Mouse (Mus musculus) intestine, embryonic 16.5 days (tissue): Measurements from ENCODE around the gene Sox5. TPM values are rescaled to one million over a fixed set of nuclear protein-coding genes. Genes with fewer than 3 reads are reported as not detected.

Experiments used
- ATAC-seq: fragments of 200-750 bp; cut with Nextera tagmentation; 2 replicates; pipeline ENCODE4 v1.8.0; 2017; ENCODE audit warnings: moderate TSS enrichment, moderate library complexity
- H3K27ac ChIP-seq: fragments of 300-500 bp; sonication (generic); 2 replicates; pipeline ENCODE4 v1.5.1; 2014; ENCODE audit warnings: mild to moderate bottlenecking, low read length
- H3K27me3 ChIP-seq: fragments of 300-500 bp; sonication (generic); replicated peaks from 2 replicates; pipeline ENCODE4 v1.6.1; 2014; ENCODE audit warnings: low read length, control low read depth, mixed read lengths; ENCODE audit not compliant: control insufficient read depth, insufficient read depth
- H3K36me3 ChIP-seq: fragments of 300-500 bp; sonication (generic); 2 replicates; pipeline ENCODE4 v1.6.1; 2014; ENCODE audit warnings: low read length, control low read depth; ENCODE audit not compliant: control insufficient read depth, insufficient read depth
- H3K4me1 ChIP-seq: fragments of 300-500 bp; sonication (generic); 2 replicates; pipeline ENCODE4 v1.6.1; 2014; ENCODE audit warnings: low read length, control low read depth, mixed read lengths; ENCODE audit not compliant: control insufficient read depth, insufficient read depth
- H3K4me2 ChIP-seq: fragments of 300-500 bp; sonication (generic); 2 replicates; pipeline ENCODE4 v1.6.1; 2014; ENCODE audit warnings: low read depth, low read length, control low read depth
- H3K4me3 ChIP-seq: fragments of 300-500 bp; sonication (generic); 2 replicates; pipeline ENCODE4 v1.5.1; 2014; ENCODE audit warnings: mild to moderate bottlenecking, low read length
- H3K9ac ChIP-seq: fragments of 300-500 bp; sonication (generic); 2 replicates; pipeline ENCODE4 v1.6.1; 2014; ENCODE audit warnings: low read depth, low read length
- H3K9me3 ChIP-seq: fragments of 300-500 bp; sonication (generic); 2 replicates; pipeline ENCODE4 v1.6.1; 2016; ENCODE audit warnings: low read length, control low read depth; ENCODE audit not compliant: control insufficient read depth
- WGBS: fragments of 180-500 bp; shearing (Covaris S2); extraction: QIAGEN DNeasy Blood & Tissue Kit; methylation state at CpG from one replicate; pipeline ENCODE4 v1.1.7; 2014; 5-methylcytosine and 5-hydroxymethylcytosine counted together
- polyA plus RNA-seq: library from polyadenylated mRNA; unstranded; fragments of >200 nt; fragmentation: Nextera tagmentation; extraction: Ambion mirVana; gene quantifications from 2 replicates; pipeline ENCODE4 v1.2.1, GENCODE M21; 2015

Gene Sox5
- polyA plus RNA-seq, 1 experiment from 2014 or later = 14.3 TPM

- Histone ChIP-seq H3K9ac (no peak overlapping the region), H3K9me3 (no peaks in the 10 kb centered on the region)
- no peak for ATAC-seq
Observed at GRCm38 (mm10) chr6:144687681-144688080, 94.1 kb downstream of the Sox5 start.

GRCm38 (mm10) chr6:144681045-144681789, 100.6 kb downstream of the Sox5 start:
- WGBS = 72% methylated on average over 12 of the region's 12 CpGs
- ATAC-seq = peak; percentile 44; the same call in 1 of the 2 replicates
- no peak overlapping the region for H3K4me3 ChIP-seq
- no peaks in the 10 kb centered on the region for H3K9me3 ChIP-seq
- no peak overlapping the region for H3K9ac ChIP-seq
- H3K27me3 ChIP-seq = no peaks in the 10 kb centered on the region
- no peaks in the 10 kb centered on the region for H3K36me3 ChIP-seq
- no peak overlapping the region for H3K27ac ChIP-seq
- no peak overlapping the region for H3K4me2 ChIP-seq
- H3K4me1 ChIP-seq = no peaks in the 10 kb centered on the region

More at GRCm38 (mm10) chr6:144687681-144688080, 94.1 kb downstream of the Sox5 start:
- Histone ChIP-seq H3K36me3 (no peaks in the 10 kb centered on the region), H3K4me1 (no peaks in the 10 kb centered on the region), H3K4me2 (no peak overlapping the region), H3K4me3 (no peak overlapping the region), H3K27ac (no peak overlapping the region), H3K27me3 (no peaks in the 10 kb centered on the region)
- WGBS = 48% methylated on average over 8 of the region's 8 CpGs

GRCm38 (mm10) chr6:144677491-144678133, 104.2 kb downstream of the Sox5 start:
- no peaks in the 10 kb centered on the region for H3K36me3 ChIP-seq
- ATAC-seq = no peak
- H3K4me3 ChIP-seq = no peak overlapping the region
- 89% methylated on average over 9 of the region's 9 CpGs for WGBS
- H3K27me3 ChIP-seq = no peaks in the 10 kb centered on the region
- no peaks in the 10 kb centered on the region for H3K4me1 ChIP-seq
- no peak overlapping the region for H3K4me2 ChIP-seq
- no peak overlapping the region for H3K27ac ChIP-seq
- no peak overlapping the region for H3K9ac ChIP-seq
- H3K9me3 ChIP-seq = no peaks in the 10 kb centered on the region

GRCm38 (mm10) chr6:144675111-144675510, 106.7 kb downstream of the Sox5 start:
- H3K9me3 ChIP-seq = no peaks in the 10 kb centered on the region
- no peak for ATAC-seq
- WGBS = 92% methylated on average over 6 of the region's 6 CpGs
- H3K36me3 ChIP-seq = no peaks in the 10 kb centered on the region
- no peak overlapping the region for H3K4me2 ChIP-seq
- no peaks in the 10 kb centered on the region for H3K4me1 ChIP-seq
- H3K27ac ChIP-seq = no peak overlapping the region
- H3K4me3 ChIP-seq = no peak overlapping the region
- H3K9ac ChIP-seq = no peak overlapping the region
- H3K27me3 ChIP-seq = no peaks in the 10 kb centered on the region

- no peak overlapping the region for H3K4me2 ChIP-seq
- no peak overlapping the region for H3K9ac ChIP-seq
- H3K27me3 ChIP-seq = no peaks in the 10 kb centered on the region
- no peaks in the 10 kb centered on the region for H3K4me1 ChIP-seq
- H3K36me3 ChIP-seq = no peaks in the 10 kb centered on the region
- no peak overlapping the region for H3K4me3 ChIP-seq
- no peak overlapping the region for H3K27ac ChIP-seq
- ATAC-seq = no peak
- H3K9me3 ChIP-seq = no peaks in the 10 kb centered on the region
- 80% methylated on average over 8 of the region's 8 CpGs for WGBS
Observed at GRCm38 (mm10) chr6:144673906-144674305, 107.9 kb downstream of the Sox5 start.

- no peak for ATAC-seq
- Histone ChIP-seq H3K4me3 (no peak overlapping the region), H3K36me3 (no peaks in the 10 kb centered on the region), H3K9me3 (no peaks in the 10 kb centered on the region), H3K27me3 (no peaks in the 10 kb centered on the region), H3K9ac (no peak overlapping the region), H3K4me1 (no peaks in the 10 kb centered on the region), H3K4me2 (no peak overlapping the region), H3K27ac (no peak overlapping the region)
- WGBS = 52% methylated on average over 3 of the region's 3 CpGs
Observed at GRCm38 (mm10) chr6:144670433-144671167, 111.2 kb downstream of the Sox5 start.

GRCm38 (mm10) chr6:144666617-144667016, 115.2 kb downstream of the Sox5 start:
- no peaks in the 10 kb centered on the region for H3K9me3 ChIP-seq
- ATAC-seq = no peak
- no peaks in the 10 kb centered on the region for H3K4me1 ChIP-seq
- H3K36me3 ChIP-seq = no peaks in the 10 kb centered on the region
- no peak overlapping the region for H3K4me2 ChIP-seq
- no peak overlapping the region for H3K27ac ChIP-seq
- no peak overlapping the region for H3K4me3 ChIP-seq
- no peak overlapping the region for H3K9ac ChIP-seq
- H3K27me3 ChIP-seq = no peaks in the 10 kb centered on the region
- WGBS = 96% methylated on average over 6 of the region's 6 CpGs

- ATAC-seq = no peak
- peaks cover 1% of the 10 kb centered on the region; the same call in 1 of the 2 replicates for H3K4me1 ChIP-seq
- no peak overlapping the region for H3K9ac ChIP-seq
- no peak overlapping the region for H3K4me2 ChIP-seq
- no peaks in the 10 kb centered on the region for H3K27me3 ChIP-seq
- WGBS = 70% methylated on average over 9 of the region's 9 CpGs
- no peaks in the 10 kb centered on the region for H3K36me3 ChIP-seq
- H3K27ac ChIP-seq = no peak overlapping the region
- H3K4me3 ChIP-seq = no peak overlapping the region
- no peaks in the 10 kb centered on the region for H3K9me3 ChIP-seq
Observed at GRCm38 (mm10) chr6:144664765-144665164, 117.0 kb downstream of the Sox5 start.

GRCm38 (mm10) chr6:144663516-144664074, 118.2 kb downstream of the Sox5 start:
- Histone ChIP-seq H3K4me1 (peaks cover 6% of the 10 kb centered on the region; the same call in 1 of the 2 replicates), H3K9ac (no peak overlapping the region), H3K27ac (no peak overlapping the region), H3K27me3 (no peaks in the 10 kb centered on the region), H3K4me2 (no peak overlapping the region), H3K9me3 (no peaks in the 10 kb centered on the region), H3K4me3 (no peak overlapping the region), H3K36me3 (no peaks in the 10 kb centered on the region)
- 0 out of 2 replicates have a peak, but pooled peaks have one; percentile 38 for ATAC-seq
- 56% methylated on average over 4 of the region's 4 CpGs for WGBS
